Mouse (Mus musculus): ENCODE results near the gene Plekhm3.

DNA sequence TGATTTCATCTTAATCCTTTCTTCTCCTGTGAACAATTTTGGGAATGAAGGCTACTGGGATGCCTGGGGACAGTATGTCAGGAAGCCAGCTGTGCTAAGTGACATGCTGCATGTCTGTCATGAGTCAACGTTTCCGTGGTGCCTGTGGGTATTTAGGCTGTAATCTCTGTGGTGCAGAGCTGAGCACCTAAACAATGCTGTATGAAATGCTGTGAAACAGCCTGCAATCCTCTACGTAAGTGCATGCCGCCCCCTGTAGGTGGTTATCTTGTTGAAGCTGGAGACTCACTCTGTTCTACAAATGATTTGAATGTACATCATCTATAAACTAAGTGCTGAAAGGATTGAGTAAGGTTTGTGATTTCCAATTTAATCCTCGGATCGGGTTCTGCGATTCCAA is 29.5 kb upstream of the Plekhm3 start:
- no peak for TF ChIP-seq TAL1 (IDR thresholded peaks at IDR 0.05; ENCODE audit: low read length)
- no peak for TF ChIP-seq GATA1 (IDR thresholded peaks at IDR 0.05; ENCODE audit: low read length)

Measured in erythroblast, embryonic 14.5 days (primary cell).